Mouse (Mus musculus): ENCODE measurements around the gene Magea10. TPM values are rescaled to one million over a fixed set of nuclear protein-coding genes. Genes with fewer than 3 reads are reported as not detected.

The Magea10 gene
- polyA plus RNA-seq (2014; fragmentation: Nextera tagmentation; extraction: Ambion mirVana), result not detected in 2 replicates

GRCm38 (mm10) chrX:72386758-72387157 is at the start of gene Magea10:
Gene Magea10 (minus strand): TSS chrX:72386858.
- no peaks in the 10 kb centered on the region for H3K36me3 ChIP-seq (ENCODE audit: control insufficient read depth, insufficient read depth, low read length)
- H3K9ac ChIP-seq (ENCODE audit: low read length), result no peak within 1 kb of the TSS
- H3K27me3 ChIP-seq (ENCODE audit: control insufficient read depth, insufficient read depth, low read length), result no peaks in the 10 kb centered on the region
- WGBS, result 80% methylated on average over 6 of the region's 6 CpGs
- H3K4me3 ChIP-seq (ENCODE audit: control insufficient read depth in 1 of 2, insufficient read depth in 1 of 2, low read depth in 1 of 2, low read length in 2 of 2), result no peak within 1 kb of the TSS
- no peaks in the 10 kb centered on the region for H3K4me1 ChIP-seq (ENCODE audit: control insufficient read depth in 2 of 2, insufficient read depth in 2 of 2, low read length in 2 of 2)
- ATAC-seq (ENCODE audit: insufficient number of reproducible peaks, insufficient read depth, low FRiP score, low read depth), result no peak
- no peak within 1 kb of the TSS for H3K4me2 ChIP-seq (ENCODE audit: low read length)
- no peak within 1 kb of the TSS for H3K27ac ChIP-seq (replicated peaks in 1 of 2; ENCODE audit: control insufficient read depth in 1 of 2, insufficient read depth in 1 of 2, low read depth in 2 of 2, low read length in 2 of 2)
- no peaks in the 10 kb centered on the region for H3K9me3 ChIP-seq (ENCODE audit: control insufficient read depth, low read length)

GRCm38 (mm10) chrX:72381972-72382371 is 4.7 kb downstream of the Magea10 start:
- no peaks in the 10 kb centered on the region for H3K9me3 ChIP-seq (ENCODE audit: control insufficient read depth, low read length)
- no peak overlapping the region for H3K27ac ChIP-seq (replicated peaks in 1 of 2; ENCODE audit: control insufficient read depth in 1 of 2, insufficient read depth in 1 of 2, low read depth in 2 of 2, low read length in 2 of 2)
- H3K4me3 ChIP-seq (ENCODE audit: control insufficient read depth in 1 of 2, insufficient read depth in 1 of 2, low read depth in 1 of 2, low read length in 2 of 2), result no peak overlapping the region
- 63% methylated on average over 1 of the region's 1 CpGs for WGBS
- no peak overlapping the region for H3K9ac ChIP-seq (ENCODE audit: low read length)
- no peak for ATAC-seq (ENCODE audit: insufficient number of reproducible peaks, insufficient read depth, low FRiP score, low read depth)
- H3K36me3 ChIP-seq (ENCODE audit: control insufficient read depth, insufficient read depth, low read length), result no peaks in the 10 kb centered on the region
- H3K4me2 ChIP-seq (ENCODE audit: low read length), result no peak overlapping the region
- H3K4me1 ChIP-seq (ENCODE audit: control insufficient read depth in 2 of 2, insufficient read depth in 2 of 2, low read length in 2 of 2), result no peaks in the 10 kb centered on the region
- no peaks in the 10 kb centered on the region for H3K27me3 ChIP-seq (ENCODE audit: control insufficient read depth, insufficient read depth, low read length)

Other genes with a start within 250 kb of the Magea10 start
- not detected in 2 replicates for gene Magea4, start 164.8 kb downstream of the Magea10 start, polyA plus RNA-seq (2014; fragmentation: Nextera tagmentation; extraction: Ambion mirVana)
- gene Gabre, start 112.1 kb downstream of the Magea10 start, polyA plus RNA-seq (2014; fragmentation: Nextera tagmentation; extraction: Ambion mirVana), result 1.8 and 2.6 TPM in 2 replicates

Measured in heart, embryonic 14.5 days (tissue).